Mouse (Mus musculus) small intestine, adult 2 months (tissue): ENCODE data around the gene Aph1a. TPM values are rescaled to one million over a fixed set of nuclear protein-coding genes. Genes with fewer than 3 reads are reported as not detected.
"Not testable (repeated sequence)": the region's sequence is repeated elsewhere in the genome, so short reads cannot be mapped to it uniquely, and the experiment has no call there.

ENCODE experiments used
- H3K27ac ChIP-seq: fragments of 200-500 bp; 2 replicates; pipeline ENCODE4 v1.5.1; 2012; ENCODE audit warnings: low read depth, low read length, control low read depth, inconsistent platforms; ENCODE audit not compliant: insufficient read depth
- H3K27me3 ChIP-seq: fragments of 200-500 bp; 2 replicates; pipeline ENCODE4 v1.6.1; 2012; ENCODE audit warnings: mild to moderate bottlenecking, moderate library complexity, low read length, inconsistent platforms; ENCODE audit not compliant: control insufficient read depth, insufficient read depth
- H3K36me3 ChIP-seq: fragments of 200-500 bp; 2 replicates; pipeline ENCODE4 v1.6.1; 2012; ENCODE audit warnings: mild to moderate bottlenecking, low read length, control low read depth, inconsistent platforms; ENCODE audit not compliant: control insufficient read depth, insufficient read depth
- H3K4me1 ChIP-seq: fragments of 200-500 bp; 2 replicates; pipeline ENCODE4 v1.6.1; 2012; ENCODE audit warnings: low read length, inconsistent platforms, mixed read lengths; ENCODE audit not compliant: control insufficient read depth, insufficient read depth, insufficient read length
- H3K4me3 ChIP-seq: fragments of 200-500 bp; 2 replicates; pipeline ENCODE4 v1.5.1; 2012; ENCODE audit warnings: low read depth, mild to moderate bottlenecking, control low read depth, inconsistent platforms, low read length, moderate library complexity
- CTCF ChIP-seq: fragments of 200-500 bp; IDR thresholded peaks from 2 replicates; pipeline ENCODE4 v1.5.1; 2012; ENCODE audit warnings: low read depth, mild to moderate bottlenecking, control low read depth, inconsistent platforms, low read length, moderate library complexity, mixed read lengths; ENCODE audit not compliant: insufficient replicate concordance, insufficient read length; ENCODE audit errors: extremely low read depth
- POLR2A ChIP-seq: fragments of 200-500 bp; IDR thresholded peaks from 2 replicates; pipeline ENCODE4 v1.6.1; 2012; ENCODE audit warnings: low read depth, mild to moderate bottlenecking, control low read depth, inconsistent platforms, low read length, moderate library complexity
- WGBS: fragments of 180-500 bp; shearing (Covaris S2); methylation state at CpG from one replicate; pipeline ENCODE4 v1.1.7; 2018; 5-methylcytosine and 5-hydroxymethylcytosine counted together
- polyA plus RNA-seq: library from polyadenylated mRNA; depleted of rRNA; stranded (reverse); fragments of >200 nt; gene quantifications from 2 replicates; pipeline ENCODE4 v1.2.3, GENCODE M21; 2012

The Aph1a gene
- polyA plus RNA-seq, 1 experiment: 211 TPM

GRCm38 (mm10) chr3:95887596-95887995 is 6.2 kb upstream of the Aph1a start:
- TF ChIP-seq CTCF (no peak), POLR2A (peak; percentile 77; the same call in 1 of the 2 replicates)
- Histone ChIP-seq H3K4me1 (peaks cover 21% of the 10 kb centered on the region; the same call in 1 of the 2 replicates), H3K27me3 (no peaks in the 10 kb centered on the region), H3K27ac (no peak overlapping the region), H3K4me3 (no peak overlapping the region), H3K36me3 (no peaks in the 10 kb centered on the region)
- WGBS: 36% methylated on average over 4 of the region's 4 CpGs

- Histone ChIP-seq H3K27ac (no peak overlapping the region), H3K27me3 (no peaks in the 10 kb centered on the region), H3K36me3 (no peaks in the 10 kb centered on the region), H3K4me1 (peaks cover 18% of the 10 kb centered on the region; the same call in 1 of the 2 replicates), H3K4me3 (no peak overlapping the region)
- no peak for TF ChIP-seq POLR2A
- 71% methylated on average over 3 of the region's 3 CpGs for WGBS
These were observed 4.1 kb upstream of the Aph1a start for GRCm38 (mm10) chr3:95889664-95890063.

GRCm38 (mm10) chr3:95891211-95892065 is 2.3 kb upstream of the Aph1a start, which contains the start of gene BC028528:
BC028528 (minus strand) TSS chr3:95892005.
- H3K4me3 ChIP-seq: peak within 1 kb of the TSS; percentile 35
- 50% methylated on average over 12 of the region's 12 CpGs for WGBS
- H3K4me1 ChIP-seq: peaks cover 10% of the 10 kb centered on the region; the same call in 1 of the 2 replicates
- no peaks in the 10 kb centered on the region for H3K27me3 ChIP-seq
- peak within 1 kb of the TSS; percentile 61 for H3K27ac ChIP-seq
- TF ChIP-seq POLR2A: no peak
- no peak for TF ChIP-seq CTCF
- peaks cover 5% of the 10 kb centered on the region; the same call in 1 of the 2 replicates for H3K36me3 ChIP-seq

GRCm38 (mm10) chr3:95892066-95893052 is 1.4 kb upstream of the Aph1a start:
- TF ChIP-seq CTCF (no peak), POLR2A (no peak)
- peaks cover 9% of the 10 kb centered on the region; the same call in 1 of the 2 replicates for H3K4me1 ChIP-seq
- peaks cover 5% of the 10 kb centered on the region; the same call in 1 of the 2 replicates for H3K36me3 ChIP-seq
- 60% methylated on average over 11 of the region's 11 CpGs for WGBS
- H3K4me3 ChIP-seq: no peak overlapping the region
- no peaks in the 10 kb centered on the region for H3K27me3 ChIP-seq
- H3K27ac ChIP-seq: peak overlapping the region; percentile 61; the same call in 1 of the 2 replicates

GRCm38 (mm10) chr3:95893126-95893525 is 643 bp upstream of the Aph1a start:
- H3K4me1 ChIP-seq: 0 out of 2 replicates have a peak, but pooled peaks cover 3% of the 10 kb centered on the region
- no peaks in the 10 kb centered on the region for H3K27me3 ChIP-seq
- no peak overlapping the region for H3K4me3 ChIP-seq
- WGBS: 12% methylated on average over 7 of the region's 7 CpGs
- H3K27ac ChIP-seq: peak overlapping the region; percentile 72
- no peak for TF ChIP-seq CTCF
- peaks cover 7% of the 10 kb centered on the region; the same call in 1 of the 2 replicates for H3K36me3 ChIP-seq

- TF ChIP-seq CTCF: no peak
- TF ChIP-seq POLR2A: no peak
- Histone ChIP-seq H3K36me3 (peaks cover 7% of the 10 kb centered on the region; the same call in 1 of the 2 replicates), H3K27ac (peak overlapping the region; percentile 87), H3K4me3 (peak overlapping the region; percentile 74), H3K27me3 (no peaks in the 10 kb centered on the region), H3K4me1 (0 out of 2 replicates have a peak, but pooled peaks cover 3% of the 10 kb centered on the region)
- 8% methylated on average over 16 of the region's 16 CpGs for WGBS
These were observed 770 bp downstream of the Aph1a start for GRCm38 (mm10) chr3:95894317-95895160.

- H3K4me3 ChIP-seq, H3K27ac ChIP-seq, H3K4me1 ChIP-seq, H3K36me3 ChIP-seq, H3K27me3 ChIP-seq: not testable (repeated sequence)
- WGBS: 89% methylated on average over 7 of the region's 7 CpGs
These were observed 1.7 kb downstream of the Aph1a start for GRCm38 (mm10) chr3:95895501-95895900.
